9 mouse cellular contexts compared by ENCODE assay signal in the genomic region with DNA sequence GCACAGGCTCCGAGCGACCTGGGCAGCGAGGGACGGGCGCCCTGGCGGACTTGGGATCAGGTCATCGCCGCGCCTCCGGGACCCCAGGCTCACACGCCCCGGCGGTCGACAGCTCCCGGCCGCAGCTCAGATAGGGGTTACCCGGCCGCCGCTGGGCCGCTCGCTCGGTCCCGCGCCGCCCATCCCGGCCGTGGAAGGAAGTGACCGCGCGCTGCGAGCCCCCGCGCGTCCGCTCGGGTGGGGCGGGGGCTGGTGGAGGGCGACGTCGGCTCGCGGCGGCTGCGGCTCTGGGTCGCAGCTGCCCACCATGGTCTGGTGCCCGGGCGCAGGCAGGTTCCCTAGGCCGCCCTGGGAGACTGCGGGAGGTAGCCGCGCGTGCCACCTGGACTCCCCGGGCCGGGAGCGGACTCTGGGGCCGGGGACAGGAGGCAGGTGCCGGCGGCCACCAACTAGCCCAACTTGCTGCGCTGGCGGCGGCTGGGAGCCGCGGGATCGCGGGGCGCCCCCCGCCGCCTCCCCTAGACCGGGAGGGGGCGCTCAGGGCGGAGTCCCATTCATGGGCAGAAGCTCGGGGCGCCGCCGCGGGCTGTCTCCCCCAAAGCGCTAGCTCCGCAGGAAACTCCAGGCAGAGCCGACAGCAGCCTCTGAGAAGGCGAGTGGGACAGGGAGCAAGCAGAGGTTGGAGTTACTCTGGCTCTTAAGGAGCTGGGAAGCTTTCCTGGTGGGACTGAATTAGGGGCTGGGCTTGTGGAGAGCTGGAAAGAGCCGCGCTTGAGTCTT.
DNase-seq lines count a peak whose midpoint lies in the region; ATAC-seq and TF ChIP-seq lines count a peak whose summit lies in the region.
"Had no signal": no experiment of that assay in that cellular context is flagged by ENCODE, and none has a peak within 500 bp of the region (broad histone marks: within the 10 kb centered on the region; RNA-seq: fewer than 3 reads in every experiment).

No protein-coding gene starts in this region.

- peaks cover 6% of the 10 kb centered on the region; the same call in 1 of the 2 replicates for H3K4me1 ChIP-seq in embryonic facial prominence, embryonic 14.5 days (ENCODE audit: control insufficient read depth, insufficient read depth, low read length)
- peaks cover 25% of the 10 kb centered on the region for H3K4me1 ChIP-seq in hindbrain, embryonic 10.5 days (replicated peaks)
- peaks cover 5% of the 10 kb centered on the region for H3K4me1 ChIP-seq in midbrain, embryonic 13.5 days (replicated peaks)
- H3K4me1 ChIP-seq in stomach, postnatal 0 days (replicated peaks; ENCODE audit: control insufficient read depth, insufficient read depth) = no peaks in the 10 kb centered on the region

- H3K4me2 ChIP-seq in embryonic facial prominence, embryonic 14.5 days (ENCODE audit: low read depth, low read length) = peak overlapping the region; percentile 97
- H3K4me2 ChIP-seq in midbrain, embryonic 13.5 days (replicated peaks) = peak overlapping the region; percentile 92
- peak overlapping the region; percentile 98 for H3K4me2 ChIP-seq in stomach, postnatal 0 days (replicated peaks; ENCODE audit: low read depth)

- peak; percentile 66 for ATAC-seq in embryonic facial prominence, embryonic 14.5 days (ENCODE audit: low read depth)
- ATAC-seq in midbrain, embryonic 13.5 days = peak; percentile 84
- ATAC-seq in stomach, postnatal 0 days (ENCODE audit: low FRiP score, low TSS enrichment) = peak; percentile 75
- no peak for ATAC-seq in monocyte, adult 5-6 weeks (replicated peaks; ENCODE audit: insufficient number of reproducible peaks, low FRiP score, low TSS enrichment, poor library complexity, severe bottlenecking)

- WGBS in embryonic facial prominence, embryonic 14.5 days = under 1% methylated on average over 23 of the region's 82 CpGs
- under 1% methylated on average over 78 of the region's 82 CpGs for WGBS in hindbrain, embryonic 10.5 days
- under 1% methylated on average over 79 of the region's 82 CpGs for WGBS in midbrain, embryonic 13.5 days
- under 1% methylated on average over 61 of the region's 82 CpGs for WGBS in stomach, postnatal 0 days

- intact Hi-C loops in left cerebral cortex, postnatal 10 days (cut with DNase I) = no loop called here

- peaks cover 56% of the 10 kb centered on the region for H3K27me3 ChIP-seq in embryonic facial prominence, embryonic 14.5 days (replicated peaks; ENCODE audit: control insufficient read depth, insufficient read depth, low read length)
- H3K27me3 ChIP-seq in hindbrain, embryonic 10.5 days (ENCODE audit: insufficient read depth, poor library complexity, severe bottlenecking) = peaks cover 57% of the 10 kb centered on the region
- peaks cover 23% of the 10 kb centered on the region for H3K27me3 ChIP-seq in midbrain, embryonic 13.5 days
- no peaks in the 10 kb centered on the region for H3K27me3 ChIP-seq in stomach, postnatal 0 days (ENCODE audit: control insufficient read depth, insufficient read depth, low read length)

- no peaks in the 10 kb centered on the region for H3K9me3 ChIP-seq in embryonic facial prominence, embryonic 14.5 days (ENCODE audit: control insufficient read depth, low read length)
- H3K9me3 ChIP-seq in hindbrain, embryonic 10.5 days = no peaks in the 10 kb centered on the region
- H3K9me3 ChIP-seq in midbrain, embryonic 13.5 days = no peaks in the 10 kb centered on the region
- H3K9me3 ChIP-seq in stomach, postnatal 0 days (ENCODE audit: control insufficient read depth, low read length) = no peaks in the 10 kb centered on the region

- TF ChIP-seq EP300 in stomach, postnatal 0 days (optimal IDR thresholded peaks at IDR 0.05) = no peak

- no peaks in the 10 kb centered on the region for H3K36me3 ChIP-seq in embryonic facial prominence, embryonic 14.5 days (ENCODE audit: control insufficient read depth, insufficient read depth, low read length)
- H3K36me3 ChIP-seq in hindbrain, embryonic 10.5 days = no peaks in the 10 kb centered on the region
- no peaks in the 10 kb centered on the region for H3K36me3 ChIP-seq in midbrain, embryonic 13.5 days
- H3K36me3 ChIP-seq in stomach, postnatal 0 days (ENCODE audit: control insufficient read depth, insufficient read depth, low read length) = no peaks in the 10 kb centered on the region

- peak overlapping the region; percentile 69 for H3K4me3 ChIP-seq in embryonic facial prominence, embryonic 14.5 days (ENCODE audit: low read depth, low read length)
- H3K4me3 ChIP-seq in hindbrain, embryonic 10.5 days = peak overlapping the region; percentile 69
- H3K4me3 ChIP-seq in midbrain, embryonic 13.5 days (replicated peaks) = peak overlapping the region; percentile 81
- H3K4me3 ChIP-seq in stomach, postnatal 0 days (ENCODE audit: low read depth, low read length) = peak overlapping the region; percentile 62
- H3K4me3 ChIP-seq: erythroblast, embryonic 14.5 days had no signal

- H3K27ac ChIP-seq in embryonic facial prominence, embryonic 14.5 days (replicated peaks; ENCODE audit: low read depth, low read length) = peak overlapping the region; percentile 55; the same call in 1 of the 2 replicates
- peak overlapping the region; percentile 80 for H3K27ac ChIP-seq in hindbrain, embryonic 10.5 days
- peak overlapping the region; percentile 79 for H3K27ac ChIP-seq in midbrain, embryonic 13.5 days
- H3K27ac ChIP-seq in stomach, postnatal 0 days (replicated peaks) = no peak overlapping the region

- TF ChIP-seq CTCF in stomach, postnatal 0 days (IDR thresholded peaks at IDR 0.05; ENCODE audit: low read depth) = peak; percentile 19

- peak overlapping the region; percentile 69 for H3K9ac ChIP-seq in embryonic facial prominence, embryonic 14.5 days (ENCODE audit: low read depth, low read length)
- peak overlapping the region; percentile 76 for H3K9ac ChIP-seq in midbrain, embryonic 13.5 days (replicated peaks)
- H3K9ac ChIP-seq in stomach, postnatal 0 days (ENCODE audit: low read length) = peak overlapping the region; percentile 48

- DNase-seq in Muller cell, postnatal 12 days (ENCODE audit: inconsistent ontology term) = peak; percentile 75
- peak; percentile 10 to 22 for DNase-seq in adrenal gland, postnatal 36 days
- peak; percentile 60 for DNase-seq in embryonic facial prominence, embryonic 14.5 days (ENCODE audit: low spot score)
- DNase-seq in hindbrain, embryonic 10.5 days (ENCODE audit: low spot score) = peak; percentile 64
- peak; percentile 59 to 70 for DNase-seq in left cerebral cortex, postnatal 10 days (ENCODE audit: extremely low spot score in 1 of 2, low spot score in 2 of 2)
- peak; percentile 36 for DNase-seq in stomach, postnatal 0 days (ENCODE audit: low spot score)

Comparison
In these comparisons a context has a peak if more than half of its experiments do, and no peak if none do; other contexts are left out.
1. DNase-seq: peak in every context shown above with its lines; median percentile 75 in Muller cell, postnatal 12 days; 64 in left cerebral cortex, postnatal 10 days; 64 in hindbrain, embryonic 10.5 days; 60 in embryonic facial prominence, embryonic 14.5 days; 36 in stomach, postnatal 0 days; 16 in adrenal gland, postnatal 36 days.